Mouse (Mus musculus): ENCODE measurements around the gene Adam26a.
"Not testable (repeated sequence)": the region's sequence is repeated elsewhere in the genome, so short reads cannot be mapped to it uniquely, and the experiment has no call there.

Gene Adam26a

DNA sequence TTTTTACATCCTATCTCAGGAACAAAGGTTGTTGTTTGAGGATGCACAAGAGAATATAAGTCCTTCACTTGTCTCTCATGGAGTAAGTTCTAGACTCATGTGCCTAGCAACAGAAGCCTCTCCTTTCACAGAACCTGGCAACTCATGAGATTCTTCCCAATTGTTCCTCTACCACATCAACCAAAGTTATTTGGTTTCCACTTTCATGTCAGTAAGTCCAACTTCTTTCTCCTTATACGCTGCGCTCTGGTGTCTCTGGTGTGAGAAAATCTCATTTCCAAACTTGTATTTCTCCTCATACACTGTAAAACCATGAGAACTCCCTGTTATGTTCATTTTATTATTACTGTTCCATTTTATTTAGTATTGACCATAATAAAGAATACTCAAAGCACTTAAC is at the start of gene Adam26a:
TSS of gene Adam26a (minus strand) at position 101 of the 400 bp plus-strand sequence.
- DNase-seq: not testable (repeated sequence)

DNA sequence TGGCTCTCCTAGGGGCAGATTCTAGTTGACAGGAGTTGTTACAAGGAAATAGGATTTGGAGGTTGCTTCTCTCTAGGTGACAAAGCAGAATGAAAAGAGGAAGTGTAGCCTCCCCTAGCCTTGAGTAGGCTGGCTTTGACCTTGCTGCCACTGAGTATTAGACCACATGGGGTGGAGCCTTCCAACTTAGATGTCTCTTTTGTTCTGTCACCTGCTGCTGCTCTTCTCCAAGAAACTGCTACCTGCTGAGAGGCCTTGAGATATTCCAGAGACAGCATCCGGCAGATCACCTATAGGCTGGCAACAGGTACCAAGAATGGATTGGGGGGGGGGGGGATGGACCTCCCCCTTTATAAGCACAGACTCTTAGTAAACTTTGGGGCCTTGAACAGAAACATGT is 39.5 kb upstream of the Adam26a start:
- DNase-seq: no peak

DNA sequence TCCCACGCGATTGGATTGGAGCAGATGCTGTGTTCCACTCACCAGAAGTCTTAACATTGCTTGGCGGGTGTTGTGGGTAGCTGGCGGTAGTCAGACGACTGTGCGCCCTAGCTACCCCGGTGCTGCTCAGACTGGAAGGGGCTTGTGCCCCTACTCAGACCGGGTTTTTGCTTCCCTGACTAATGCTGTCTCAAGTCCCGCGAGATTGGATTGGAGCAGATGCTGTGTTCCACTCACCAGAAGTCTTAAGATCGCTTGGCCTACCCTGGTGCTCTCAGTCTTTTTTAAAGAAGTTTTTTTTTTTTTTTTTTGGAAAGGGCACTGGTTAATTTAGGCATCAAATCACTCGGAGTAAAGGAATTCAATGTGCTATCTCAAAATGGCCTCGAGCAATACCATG is 27.1 kb upstream of the Adam26a start:
- not testable (repeated sequence) for DNase-seq

DNA sequence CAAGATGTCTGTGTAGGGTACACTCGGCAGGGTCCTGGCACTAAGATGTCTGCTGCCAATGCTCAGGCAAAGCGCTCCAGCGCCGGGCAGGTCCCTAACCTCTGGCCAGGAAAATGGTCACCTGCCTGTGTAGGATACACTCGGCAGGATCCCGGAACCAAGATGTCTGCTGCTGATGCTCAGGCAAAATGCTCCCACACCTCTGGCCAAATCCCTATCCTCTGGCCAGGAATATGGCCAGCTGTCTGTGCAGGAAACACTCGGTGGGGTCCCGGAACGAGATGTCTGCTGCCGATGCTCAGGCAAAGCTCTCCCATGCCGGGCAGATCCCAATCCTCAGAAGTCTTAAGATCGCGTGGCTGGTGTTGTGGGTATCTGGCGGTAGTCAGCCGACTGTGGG is 26.7 kb upstream of the Adam26a start:
- not testable (repeated sequence) for DNase-seq

DNA sequence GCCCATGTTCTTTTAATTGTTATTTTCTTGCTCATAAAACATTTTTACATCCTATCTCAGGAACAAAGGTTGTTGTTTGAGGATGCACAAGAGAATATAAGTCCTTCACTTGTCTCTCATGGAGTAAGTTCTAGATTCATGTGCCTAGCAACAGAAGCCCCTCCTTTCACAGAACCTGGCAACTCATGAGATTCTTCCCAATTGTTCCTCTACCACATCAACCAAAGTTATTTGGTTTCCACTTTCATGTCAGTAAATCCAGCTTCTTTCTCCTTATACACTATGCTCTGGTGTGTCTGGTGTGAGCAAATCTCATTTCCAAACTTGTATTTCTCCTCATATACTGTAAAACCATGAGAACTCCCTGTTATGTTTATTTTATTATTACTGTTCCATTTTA is 48.5 kb downstream of the Adam26a start, which contains the start of gene Adam26b:
TSS of gene Adam26b (minus strand) at position 101 of the 400 bp plus-strand sequence.
- not testable (repeated sequence) for DNase-seq

Measured in lung, adult 18-20 months (tissue).